Mouse (Mus musculus): ENCODE data around the gene Cubn. TPM values are rescaled to one million over a fixed set of nuclear protein-coding genes. Genes with fewer than 3 reads are reported as not detected.

Gene Cubn
- polyA plus RNA-seq, 1 experiment from 2014 or later = 0.47 TPM

DNA sequence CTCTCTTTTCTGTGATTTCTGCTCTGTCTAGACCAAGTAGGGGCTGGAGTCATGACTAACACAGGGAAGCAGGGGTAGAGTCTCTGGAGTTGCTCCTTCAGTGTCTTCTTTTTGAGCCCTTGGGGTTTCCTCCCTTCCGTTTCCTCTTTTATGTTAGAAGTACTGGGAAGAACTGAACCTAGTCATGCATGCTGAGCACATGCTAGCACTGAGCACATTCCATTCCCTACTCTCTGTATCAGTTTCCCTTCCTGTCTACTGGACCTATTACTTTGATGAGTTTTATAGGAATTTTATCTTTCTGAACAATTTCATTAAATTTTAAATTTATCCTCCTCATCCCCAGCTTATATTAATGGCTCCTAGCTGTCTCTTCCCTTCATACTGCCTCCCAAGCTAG, 52.6 kb downstream of the Cubn start:
- ATAC-seq (ENCODE audit: insufficient number of reproducible peaks, low FRiP score, low TSS enrichment, low read depth) = no peak
- WGBS = 57% methylated on average over 1 of the region's 1 CpGs

DNA sequence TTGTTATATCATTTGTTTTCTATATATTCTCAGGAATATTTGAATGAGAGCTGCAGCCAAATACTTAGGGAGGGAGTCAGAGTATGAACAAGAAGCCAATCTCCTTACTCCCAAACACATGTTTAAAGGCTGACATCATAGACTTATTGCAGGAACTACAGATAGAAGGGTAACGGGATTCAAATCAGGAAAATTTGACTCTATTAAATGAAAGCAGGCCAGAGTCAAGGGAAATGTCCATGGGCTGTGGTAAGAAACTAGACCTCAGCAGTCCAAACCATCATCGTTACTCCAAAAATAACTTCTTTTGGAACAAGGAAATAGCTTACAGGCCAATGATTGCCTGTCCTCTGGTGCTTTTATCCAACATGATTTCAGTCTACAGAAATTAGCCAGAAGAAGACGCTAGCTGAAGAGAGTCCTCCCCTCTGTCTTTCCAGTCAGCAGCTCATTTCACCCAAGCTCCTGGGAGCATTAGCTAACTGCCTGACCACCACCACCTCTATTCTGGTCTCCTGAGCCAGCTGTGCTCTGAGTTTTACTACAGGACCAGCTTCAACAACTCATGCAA, 53.3 kb downstream of the Cubn start:
- ATAC-seq (ENCODE audit: insufficient number of reproducible peaks, low FRiP score, low TSS enrichment, low read depth) = no peak
- Histone ChIP-seq H3K9me3 (replicated peaks) (no peaks in the 10 kb centered on the region), H3K27me3 (no peaks in the 10 kb centered on the region), H3K9ac (no peak overlapping the region), H3K4me1 (no peaks in the 10 kb centered on the region), H3K4me2 (replicated peaks) (no peak overlapping the region), H3K36me3 (no peaks in the 10 kb centered on the region), H3K4me3 (replicated peaks) (no peak overlapping the region), H3K27ac (replicated peaks) (no peak overlapping the region)
- 61% methylated on average over 3 of the region's 3 CpGs for WGBS

More for the DNA sequence above, 52.6 kb downstream of the Cubn start:
- Histone ChIP-seq H3K27ac (replicated peaks) (no peak overlapping the region), H3K36me3 (no peaks in the 10 kb centered on the region), H3K9ac (no peak overlapping the region), H3K27me3 (no peaks in the 10 kb centered on the region), H3K4me1 (no peaks in the 10 kb centered on the region), H3K9me3 (replicated peaks) (no peaks in the 10 kb centered on the region), H3K4me3 (replicated peaks) (no peak overlapping the region), H3K4me2 (replicated peaks) (no peak overlapping the region)

GRCm38 (mm10) chr2:13432002-13432401, 59.6 kb downstream of the Cubn start:
- Histone ChIP-seq H3K27me3 (no peaks in the 10 kb centered on the region), H3K4me3 (replicated peaks) (no peak overlapping the region), H3K9me3 (replicated peaks) (no peaks in the 10 kb centered on the region), H3K36me3 (no peaks in the 10 kb centered on the region), H3K4me2 (replicated peaks) (no peak overlapping the region), H3K4me1 (no peaks in the 10 kb centered on the region), H3K27ac (replicated peaks) (no peak overlapping the region), H3K9ac (no peak overlapping the region)
- ATAC-seq (ENCODE audit: insufficient number of reproducible peaks, low FRiP score, low TSS enrichment, low read depth) = no peak
- WGBS = 84% methylated on average over 4 of the region's 4 CpGs

DNA sequence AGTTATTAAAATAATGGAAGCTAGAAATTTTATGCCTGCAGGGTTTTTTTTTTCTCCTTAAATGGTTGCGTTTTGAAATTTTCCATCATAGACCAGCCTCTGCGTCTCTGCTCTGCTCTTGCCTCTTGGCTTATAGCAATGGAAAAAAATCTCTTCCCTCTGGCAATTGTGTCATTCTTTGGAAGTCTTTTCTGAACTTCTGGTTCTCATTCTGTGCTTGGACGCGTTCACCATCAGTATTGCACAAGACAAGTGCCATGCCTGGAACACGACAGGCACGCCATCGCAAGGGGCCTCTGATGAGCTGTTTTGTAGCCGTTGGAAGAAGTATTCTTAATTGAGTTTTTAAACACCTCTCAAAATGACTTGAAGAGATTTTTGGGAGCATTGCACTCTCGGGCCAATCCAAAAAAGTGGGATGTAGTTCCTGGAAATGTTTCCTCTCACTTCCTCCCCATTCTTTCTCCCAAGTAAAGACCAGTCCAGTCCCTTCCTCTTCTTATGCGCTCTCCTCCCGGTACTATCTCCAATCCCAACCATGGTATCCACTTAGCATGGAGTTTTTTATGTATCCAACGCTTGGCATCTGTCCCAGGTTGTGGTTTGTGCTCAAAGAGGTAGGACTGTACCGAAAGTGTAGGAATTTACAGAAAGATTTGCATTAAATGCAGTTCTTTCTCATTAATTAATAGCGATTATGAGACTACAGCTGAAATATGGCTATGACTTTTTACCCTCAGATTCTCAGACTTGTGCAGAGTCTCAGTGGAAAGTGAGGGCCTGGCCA, 69.4 kb downstream of the Cubn start:
- Histone ChIP-seq H3K27me3 (no peaks in the 10 kb centered on the region), H3K27ac (replicated peaks) (peak overlapping the region; percentile 65)
- 50% methylated on average over 14 of the region's 14 CpGs for WGBS

GRCm38 (mm10) chr2:13416765-13417524, 74.7 kb downstream of the Cubn start:
- Histone ChIP-seq H3K27ac (replicated peaks) (no peak overlapping the region), H3K9ac (no peak overlapping the region), H3K4me3 (replicated peaks) (no peak overlapping the region), H3K4me1 (peaks cover 16% of the 10 kb centered on the region), H3K36me3 (no peaks in the 10 kb centered on the region), H3K4me2 (replicated peaks) (no peak overlapping the region), H3K9me3 (replicated peaks) (no peaks in the 10 kb centered on the region), H3K27me3 (no peaks in the 10 kb centered on the region)
- no peak for ATAC-seq (ENCODE audit: insufficient number of reproducible peaks, low FRiP score, low TSS enrichment, low read depth)
- WGBS = 49% methylated on average over 3 of the region's 3 CpGs

More for the DNA sequence above, 69.4 kb downstream of the Cubn start:
- no peak overlapping the region for H3K9ac ChIP-seq
- no peak overlapping the region for H3K4me3 ChIP-seq (replicated peaks)
- no peak overlapping the region for H3K4me2 ChIP-seq (replicated peaks)
- H3K9me3 ChIP-seq (replicated peaks) = no peaks in the 10 kb centered on the region
- ATAC-seq (ENCODE audit: insufficient number of reproducible peaks, low FRiP score, low TSS enrichment, low read depth) = no peak; the same call in 1 of the 2 replicates
- 0 out of 2 replicates have a peak, but pooled peaks cover 6% of the 10 kb centered on the region for H3K4me1 ChIP-seq
- H3K36me3 ChIP-seq = no peaks in the 10 kb centered on the region

DNA sequence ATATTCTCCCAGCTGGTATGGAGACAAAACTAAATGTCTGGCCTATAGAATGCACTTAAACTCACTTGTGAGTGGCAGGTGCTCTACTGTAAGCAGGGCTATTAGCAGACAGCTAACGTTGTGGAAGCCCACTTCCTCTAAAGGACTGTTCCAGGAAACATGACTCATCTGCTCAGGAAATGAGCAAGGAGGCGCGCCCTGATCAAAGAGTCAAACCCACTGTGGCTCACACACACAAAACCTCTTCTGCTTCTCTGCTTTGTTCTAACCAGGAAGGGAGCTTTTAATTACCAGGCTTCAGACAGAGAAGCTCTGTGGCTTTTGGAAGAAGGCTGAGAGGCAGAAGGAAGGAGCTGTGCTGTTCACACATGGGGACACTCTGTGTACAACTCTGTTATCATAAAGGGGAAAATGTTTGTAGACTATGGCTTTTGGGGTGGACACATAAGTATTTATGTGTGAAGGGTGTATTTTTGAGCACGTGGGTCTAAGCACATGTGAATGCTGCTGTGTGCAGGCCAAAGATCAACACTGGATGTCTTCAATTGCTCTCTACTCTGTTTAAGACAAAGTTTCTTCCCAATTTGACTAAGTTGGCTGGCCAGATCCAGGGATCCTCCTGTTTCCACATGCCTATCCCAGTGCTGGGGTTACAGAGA, 78.0 kb downstream of the Cubn start:
- Histone ChIP-seq H3K4me2 (replicated peaks) (no peak overlapping the region), H3K27me3 (no peaks in the 10 kb centered on the region), H3K4me1 (peaks cover 30% of the 10 kb centered on the region), H3K9ac (no peak overlapping the region), H3K4me3 (replicated peaks) (no peak overlapping the region), H3K9me3 (replicated peaks) (no peaks in the 10 kb centered on the region), H3K36me3 (no peaks in the 10 kb centered on the region), H3K27ac (replicated peaks) (peak overlapping the region; percentile 65; the same call in 1 of the 2 replicates)
- 36% methylated on average over 4 of the region's 4 CpGs for WGBS
- ATAC-seq (ENCODE audit: insufficient number of reproducible peaks, low FRiP score, low TSS enrichment, low read depth) = no peak; the same call in 1 of the 2 replicates

DNA sequence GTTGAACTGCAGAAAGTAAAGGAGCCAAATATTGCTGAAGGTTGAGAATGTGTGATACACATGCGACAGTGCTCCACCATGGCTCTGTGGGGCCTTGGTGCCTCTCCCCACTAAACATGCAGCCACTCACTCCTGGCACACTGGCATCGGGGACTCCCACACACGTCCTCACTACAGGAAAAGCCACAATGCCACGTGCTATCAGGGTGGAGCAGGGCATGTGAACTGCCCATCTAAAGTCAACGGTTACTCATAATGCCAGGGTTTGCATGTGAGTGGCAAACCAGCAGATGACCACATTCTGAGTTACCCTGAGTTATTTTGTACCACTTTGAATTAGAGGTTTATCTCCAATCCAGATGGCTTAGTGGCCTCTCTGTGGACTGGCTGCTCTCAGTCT, 81.0 kb downstream of the Cubn start:
- Histone ChIP-seq H3K9ac (no peak overlapping the region), H3K4me2 (replicated peaks) (no peak overlapping the region), H3K36me3 (no peaks in the 10 kb centered on the region), H3K4me3 (replicated peaks) (no peak overlapping the region), H3K9me3 (replicated peaks) (no peaks in the 10 kb centered on the region), H3K27me3 (no peaks in the 10 kb centered on the region), H3K4me1 (peaks cover 34% of the 10 kb centered on the region), H3K27ac (replicated peaks) (peak overlapping the region; percentile 58; the same call in 1 of the 2 replicates)
- 64% methylated on average over 5 of the region's 5 CpGs for WGBS
- ATAC-seq (ENCODE audit: insufficient number of reproducible peaks, low FRiP score, low TSS enrichment, low read depth) = peak; percentile 64; the same call in 1 of the 2 replicates

- H3K4me3 ChIP-seq (replicated peaks) = no peak overlapping the region
- peak overlapping the region; percentile 58 for H3K27ac ChIP-seq (replicated peaks)
- no peaks in the 10 kb centered on the region for H3K9me3 ChIP-seq (replicated peaks)
- no peak overlapping the region for H3K4me2 ChIP-seq (replicated peaks)
- no peaks in the 10 kb centered on the region for H3K36me3 ChIP-seq
- H3K9ac ChIP-seq = no peak overlapping the region
- no peaks in the 10 kb centered on the region for H3K27me3 ChIP-seq
- WGBS = 67% methylated on average over 2 of the region's 2 CpGs
- H3K4me1 ChIP-seq = peaks cover 30% of the 10 kb centered on the region
- no peak for ATAC-seq (ENCODE audit: insufficient number of reproducible peaks, low FRiP score, low TSS enrichment, low read depth)
Measured at GRCm38 (mm10) chr2:13409767-13410519, 81.7 kb downstream of the Cubn start.

DNA sequence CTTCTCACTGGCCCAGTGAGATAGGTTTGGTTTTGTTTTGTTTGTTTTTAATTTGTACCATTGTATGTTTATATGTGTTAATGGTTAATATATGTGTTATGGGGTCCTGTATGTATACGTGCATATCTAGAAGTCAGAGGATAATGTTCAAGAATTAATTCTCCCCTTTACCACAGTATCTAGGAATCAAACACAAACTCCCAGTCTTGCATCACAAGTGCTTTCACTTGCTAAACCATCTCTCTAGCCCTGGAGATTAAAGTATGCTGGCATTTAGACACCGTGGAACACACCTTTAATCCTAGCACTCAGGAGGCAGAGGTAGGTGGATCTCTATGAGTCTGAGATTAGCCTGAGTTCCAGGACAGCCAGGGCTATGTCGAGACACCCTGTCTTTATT, 83.3 kb downstream of the Cubn start:
- no peak overlapping the region for H3K9ac ChIP-seq
- no peak overlapping the region for H3K4me2 ChIP-seq (replicated peaks)
- 65% methylated on average over 3 of the region's 3 CpGs for WGBS
- no peak overlapping the region for H3K4me3 ChIP-seq (replicated peaks)
- H3K27ac ChIP-seq (replicated peaks) = no peak overlapping the region
- H3K9me3 ChIP-seq (replicated peaks) = no peaks in the 10 kb centered on the region
- no peaks in the 10 kb centered on the region for H3K36me3 ChIP-seq
- no peak for ATAC-seq (ENCODE audit: insufficient number of reproducible peaks, low FRiP score, low TSS enrichment, low read depth)
- peaks cover 21% of the 10 kb centered on the region for H3K4me1 ChIP-seq
- no peaks in the 10 kb centered on the region for H3K27me3 ChIP-seq

- 0 out of 2 replicates have a peak overlapping the region, but pooled peaks have one; percentile 5 for H3K27ac ChIP-seq (replicated peaks)
- peaks cover 21% of the 10 kb centered on the region for H3K4me1 ChIP-seq
- H3K9me3 ChIP-seq (replicated peaks) = no peaks in the 10 kb centered on the region
- H3K4me2 ChIP-seq (replicated peaks) = no peak overlapping the region
- no peak overlapping the region for H3K4me3 ChIP-seq (replicated peaks)
- no peaks in the 10 kb centered on the region for H3K36me3 ChIP-seq
- H3K27me3 ChIP-seq = no peaks in the 10 kb centered on the region
- no peak for ATAC-seq (ENCODE audit: insufficient number of reproducible peaks, low FRiP score, low TSS enrichment, low read depth)
- H3K9ac ChIP-seq = no peak overlapping the region
Measured at GRCm38 (mm10) chr2:13407698-13408097, 83.9 kb downstream of the Cubn start.

Data from embryonic facial prominence, embryonic 15.5 days (tissue).